Mouse (Mus musculus) small intestine, adult 2 months (tissue): ENCODE measurements around the gene Eif4g3.

Experiments used
- CTCF ChIP-seq: fragments of 200-500 bp; IDR thresholded peaks from 2 replicates; pipeline ENCODE4 v1.5.1; 2012; ENCODE audit warnings: low read depth, mild to moderate bottlenecking, control low read depth, inconsistent platforms, low read length, moderate library complexity, mixed read lengths; ENCODE audit not compliant: insufficient replicate concordance, insufficient read length; ENCODE audit errors: extremely low read depth
- POLR2A ChIP-seq: fragments of 200-500 bp; IDR thresholded peaks from 2 replicates; pipeline ENCODE4 v1.6.1; 2012; ENCODE audit warnings: low read depth, mild to moderate bottlenecking, control low read depth, inconsistent platforms, low read length, moderate library complexity

DNA sequence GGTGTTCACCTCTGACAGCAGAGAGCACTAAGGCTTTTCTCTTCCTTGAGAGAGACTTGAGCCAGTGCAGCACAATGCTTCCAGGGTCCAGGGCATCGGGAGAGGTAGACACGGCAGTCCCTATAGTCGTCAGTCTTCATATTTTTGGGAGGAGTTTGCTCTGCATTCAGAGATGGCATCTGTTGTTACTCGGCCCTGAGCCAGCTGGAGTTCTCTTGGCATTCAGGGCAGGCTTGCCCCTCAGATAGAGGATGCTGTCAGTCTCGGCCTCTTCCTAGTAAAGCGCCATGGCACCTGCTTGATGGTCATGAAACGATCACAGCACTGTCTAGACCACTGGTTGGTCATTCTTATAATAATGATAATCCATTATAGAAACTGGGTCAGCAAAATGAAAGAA is 131.2 kb downstream of the Eif4g3 start:
- TF ChIP-seq POLR2A (no peak), CTCF (no peak)
